Mouse (Mus musculus): Measurements from ENCODE around the gene Sod2.

GRCm38 (mm10) chr17:12999069-12999468 lies 7.6 kb upstream of the Sod2 start:
- no peak for TF ChIP-seq CTCF (IDR thresholded peaks at IDR 0.05; ENCODE audit: low read depth)
- TF ChIP-seq EP300 (IDR thresholded peaks at IDR 0.05; ENCODE audit: low read depth) = no peak
